Mouse (Mus musculus): ENCODE results near the gene Pdcd10. TPM values are rescaled to one million over a fixed set of nuclear protein-coding genes. Genes with fewer than 3 reads are reported as not detected.

Pdcd10 gene
- total and polyA plus RNA-seq, 2 experiments from 2014 or later: 33.8 to 95.6 TPM

- 0% methylated on average over 19 of the region's 19 CpGs for WGBS
- ATAC-seq (ENCODE audit: low FRiP score) (peak; percentile 95), DNase-seq (ENCODE audit: low spot score) (peak; percentile 96)
- peak within 1 kb of the TSS; percentile 70 for H3K4me2 ChIP-seq (ENCODE audit: low read depth, low read length, poor library complexity, severe bottlenecking)
- H3K27me3 ChIP-seq (ENCODE audit: insufficient read depth, low read length): no peaks in the 10 kb centered on the region
- H3K36me3 ChIP-seq (ENCODE audit: insufficient read depth, low read length): no peaks in the 10 kb centered on the region
- no peak for TF ChIP-seq CTCF (IDR thresholded peaks at IDR 0.05)
- peak within 1 kb of the TSS; percentile 91 for H3K9ac ChIP-seq (replicated peaks; ENCODE audit: low read length, poor library complexity, severe bottlenecking)
- peak within 1 kb of the TSS; percentile 79 for H3K27ac ChIP-seq (ENCODE audit: low read depth, low read length)
- H3K9me3 ChIP-seq (ENCODE audit: low read length): no peaks in the 10 kb centered on the region
- peak within 1 kb of the TSS; percentile 84 for H3K4me3 ChIP-seq (ENCODE audit: low read depth, low read length)
- H3K4me1 ChIP-seq (ENCODE audit: insufficient read depth, low read length): peaks cover 5% of the 10 kb centered on the region; the same call in 1 of the 2 replicates
Measured at GRCm38 (mm10) chr3:75557292-75557691, 636 bp upstream of the Pdcd10 start, which contains the start of gene Serpini1. Serpini1 (plus strand) TSS chr3:75557547.

GRCm38 (mm10) chr3:75556121-75556694 is 448 bp downstream of the Pdcd10 start:
- peak overlapping the region; percentile 91 for H3K9ac ChIP-seq (replicated peaks; ENCODE audit: low read length, poor library complexity, severe bottlenecking)
- no peaks in the 10 kb centered on the region for H3K27me3 ChIP-seq (ENCODE audit: insufficient read depth, low read length)
- no peak for ATAC-seq (ENCODE audit: low FRiP score)
- peaks cover 5% of the 10 kb centered on the region; the same call in 1 of the 2 replicates for H3K4me1 ChIP-seq (ENCODE audit: insufficient read depth, low read length)
- H3K4me3 ChIP-seq (ENCODE audit: low read depth, low read length): peak overlapping the region; percentile 84
- H3K36me3 ChIP-seq (ENCODE audit: insufficient read depth, low read length): no peaks in the 10 kb centered on the region
- no peak for DNase-seq (ENCODE audit: low spot score)
- WGBS: under 1% methylated on average over 35 of the region's 36 CpGs
- H3K9me3 ChIP-seq (ENCODE audit: low read length): no peaks in the 10 kb centered on the region
- peak overlapping the region; percentile 79 for H3K27ac ChIP-seq (ENCODE audit: low read depth, low read length)
- peak overlapping the region; percentile 70 for H3K4me2 ChIP-seq (ENCODE audit: low read depth, low read length, poor library complexity, severe bottlenecking)
- TF ChIP-seq CTCF (IDR thresholded peaks at IDR 0.05): no peak

GRCm38 (mm10) chr3:75551248-75551647 is 5.4 kb downstream of the Pdcd10 start:
- DNase-seq (ENCODE audit: low spot score) (no peak), ATAC-seq (ENCODE audit: low FRiP score) (no peak)
- Histone ChIP-seq H3K36me3 (ENCODE audit: insufficient read depth, low read length) (no peaks in the 10 kb centered on the region), H3K4me1 (ENCODE audit: insufficient read depth, low read length) (peaks cover 5% of the 10 kb centered on the region; the same call in 1 of the 2 replicates), H3K4me2 (ENCODE audit: low read depth, low read length, poor library complexity, severe bottlenecking) (no peak overlapping the region), H3K9me3 (ENCODE audit: low read length) (no peaks in the 10 kb centered on the region), H3K27me3 (ENCODE audit: insufficient read depth, low read length) (no peaks in the 10 kb centered on the region), H3K4me3 (ENCODE audit: low read depth, low read length) (no peak overlapping the region), H3K27ac (ENCODE audit: low read depth, low read length) (no peak overlapping the region), H3K9ac (replicated peaks; ENCODE audit: low read length, poor library complexity, severe bottlenecking) (no peak overlapping the region)
- no peak for TF ChIP-seq CTCF (IDR thresholded peaks at IDR 0.05)

- H3K9me3 ChIP-seq (ENCODE audit: low read length): no peaks in the 10 kb centered on the region
- no peaks in the 10 kb centered on the region for H3K4me1 ChIP-seq (ENCODE audit: insufficient read depth, low read length)
- DNase-seq (ENCODE audit: low spot score) (no peak), ATAC-seq (ENCODE audit: low FRiP score) (no peak)
- H3K27me3 ChIP-seq (ENCODE audit: insufficient read depth, low read length): no peaks in the 10 kb centered on the region
- no peak for TF ChIP-seq CTCF (IDR thresholded peaks at IDR 0.05)
- no peak overlapping the region for H3K9ac ChIP-seq (replicated peaks; ENCODE audit: low read length, poor library complexity, severe bottlenecking)
- 0 out of 2 replicates have a peak, but pooled peaks cover 3% of the 10 kb centered on the region for H3K36me3 ChIP-seq (ENCODE audit: insufficient read depth, low read length)
- no peak overlapping the region for H3K4me2 ChIP-seq (ENCODE audit: low read depth, low read length, poor library complexity, severe bottlenecking)
- no peak overlapping the region for H3K27ac ChIP-seq (ENCODE audit: low read depth, low read length)
- 95% methylated on average over 1 of the region's 1 CpGs for WGBS
- no peak overlapping the region for H3K4me3 ChIP-seq (ENCODE audit: low read depth, low read length)
Measured at GRCm38 (mm10) chr3:75544287-75544686, 12.4 kb downstream of the Pdcd10 start.

- H3K4me2 ChIP-seq (ENCODE audit: low read depth, low read length, poor library complexity, severe bottlenecking): no peak overlapping the region
- WGBS: 66% methylated on average over 3 of the region's 3 CpGs
- no peaks in the 10 kb centered on the region for H3K27me3 ChIP-seq (ENCODE audit: insufficient read depth, low read length)
- no peak for TF ChIP-seq CTCF (IDR thresholded peaks at IDR 0.05)
- H3K36me3 ChIP-seq (ENCODE audit: insufficient read depth, low read length): 0 out of 2 replicates have a peak, but pooled peaks cover 5% of the 10 kb centered on the region
- H3K27ac ChIP-seq (ENCODE audit: low read depth, low read length): no peak overlapping the region
- H3K9ac ChIP-seq (replicated peaks; ENCODE audit: low read length, poor library complexity, severe bottlenecking): no peak overlapping the region
- DNase-seq (ENCODE audit: low spot score) (no peak), ATAC-seq (ENCODE audit: low FRiP score) (no peak)
- H3K4me1 ChIP-seq (ENCODE audit: insufficient read depth, low read length): no peaks in the 10 kb centered on the region
- H3K4me3 ChIP-seq (ENCODE audit: low read depth, low read length): no peak overlapping the region
- no peaks in the 10 kb centered on the region for H3K9me3 ChIP-seq (ENCODE audit: low read length)
Measured at GRCm38 (mm10) chr3:75542852-75543251, 13.8 kb downstream of the Pdcd10 start.

- 0 out of 2 replicates have a peak, but pooled peaks cover 5% of the 10 kb centered on the region for H3K36me3 ChIP-seq (ENCODE audit: insufficient read depth, low read length)
- no peaks in the 10 kb centered on the region for H3K27me3 ChIP-seq (ENCODE audit: insufficient read depth, low read length)
- H3K27ac ChIP-seq (ENCODE audit: low read depth, low read length): no peak overlapping the region
- no peak for ATAC-seq (ENCODE audit: low FRiP score)
- H3K4me2 ChIP-seq (ENCODE audit: low read depth, low read length, poor library complexity, severe bottlenecking): no peak overlapping the region
- no peaks in the 10 kb centered on the region for H3K4me1 ChIP-seq (ENCODE audit: insufficient read depth, low read length)
- no peak for TF ChIP-seq CTCF (IDR thresholded peaks at IDR 0.05)
- 87% methylated on average over 4 of the region's 4 CpGs for WGBS
- no peaks in the 10 kb centered on the region for H3K9me3 ChIP-seq (ENCODE audit: low read length)
- H3K9ac ChIP-seq (replicated peaks; ENCODE audit: low read length, poor library complexity, severe bottlenecking): no peak overlapping the region
- DNase-seq (ENCODE audit: low spot score): no peak
- no peak overlapping the region for H3K4me3 ChIP-seq (ENCODE audit: low read depth, low read length)
Measured at GRCm38 (mm10) chr3:75541259-75541658, 15.4 kb downstream of the Pdcd10 start.
